Mouse (Mus musculus) thymus, adult 2 months (tissue): Measurements from ENCODE around the gene Pou2f2. TPM values are rescaled to one million over a fixed set of nuclear protein-coding genes. Genes with fewer than 3 reads are reported as not detected.

ENCODE experiments used
- DNase-seq: peaks from one replicate; pipeline ENCODE4 v3.0.0; 2021
- H3K27ac ChIP-seq: fragments of 200-500 bp; 2 replicates; pipeline ENCODE4 v1.5.1; 2012; ENCODE audit warnings: low read length, control low read depth; ENCODE audit not compliant: control insufficient read depth, insufficient read depth
- H3K27me3 ChIP-seq: fragments of 200-500 bp; 2 replicates; pipeline ENCODE4 v1.6.1; 2012; ENCODE audit warnings: mild to moderate bottlenecking, low read length, moderate library complexity, mixed read lengths; ENCODE audit not compliant: control insufficient read depth, insufficient read depth
- H3K36me3 ChIP-seq: fragments of 200-500 bp; 2 replicates; pipeline ENCODE4 v1.6.1; 2012; ENCODE audit warnings: mild to moderate bottlenecking, low read length, moderate library complexity; ENCODE audit not compliant: control insufficient read depth, insufficient read depth
- H3K4me1 ChIP-seq: fragments of 200-500 bp; replicated peaks from 2 replicates; pipeline ENCODE4 v1.6.1; 2012; ENCODE audit warnings: low read length; ENCODE audit not compliant: control insufficient read depth, insufficient read depth
- H3K4me3 ChIP-seq: fragments of 200-500 bp; 2 replicates; pipeline ENCODE4 v1.5.1; 2012; ENCODE audit warnings: mild to moderate bottlenecking, low read length, control low read depth, moderate library complexity; ENCODE audit not compliant: control insufficient read depth, insufficient read depth
- CTCF ChIP-seq: fragments of 200-500 bp; IDR thresholded peaks from 2 replicates; pipeline ENCODE4 v1.5.1; 2012; ENCODE audit warnings: mild to moderate bottlenecking, control low read depth, low read length, moderate library complexity, borderline replicate concordance; ENCODE audit not compliant: control insufficient read depth, poor library complexity, insufficient read depth; ENCODE audit errors: extremely low read depth
- POLR2A ChIP-seq: fragments of 200-500 bp; IDR thresholded peaks from 2 replicates; pipeline ENCODE4 v1.6.1; 2012; ENCODE audit warnings: mild to moderate bottlenecking, low read length, control low read depth, moderate library complexity; ENCODE audit not compliant: control insufficient read depth, poor library complexity, insufficient read depth; ENCODE audit errors: extremely low read depth
- WGBS: fragments of 180-500 bp; shearing (Covaris S2); methylation state at CpG from one replicate; pipeline ENCODE4 v1.1.7; 2018; 5-methylcytosine and 5-hydroxymethylcytosine counted together
- polyA plus RNA-seq: library from polyadenylated mRNA; depleted of rRNA; stranded (reverse); fragments of >200 nt; gene quantifications from 2 replicates; pipeline ENCODE4 v1.2.3, GENCODE M21; 2012

Gene Pou2f2
- polyA plus RNA-seq, 1 experiment: 5.6 TPM

DNA sequence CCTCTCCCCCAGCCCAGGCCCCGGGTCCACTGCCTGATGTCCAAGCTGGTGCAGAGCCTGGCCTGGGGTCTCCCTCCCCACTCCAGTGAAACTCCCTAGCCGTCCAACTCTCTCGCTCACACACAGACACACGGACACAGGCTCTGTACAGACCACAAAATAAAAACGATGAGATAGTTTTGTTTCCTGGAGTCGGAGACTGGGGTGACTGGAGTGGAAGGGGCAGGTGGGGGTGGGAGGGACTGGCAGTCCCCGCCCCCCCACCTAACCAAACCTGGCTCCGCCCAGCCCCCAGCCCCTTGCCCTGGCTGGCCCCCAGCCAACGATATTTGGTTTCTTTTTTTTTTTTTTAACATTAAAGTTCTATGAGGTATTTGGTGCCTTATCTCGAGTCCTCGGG is 90.6 kb downstream of the Pou2f2 start:
- 5% methylated on average over 11 of the region's 11 CpGs for WGBS
- Histone ChIP-seq H3K27me3 (no peaks in the 10 kb centered on the region), H3K27ac (no peak overlapping the region), H3K4me1 (peaks cover 19% of the 10 kb centered on the region), H3K4me3 (no peak overlapping the region), H3K36me3 (no peaks in the 10 kb centered on the region)
- TF ChIP-seq POLR2A: no peak
- no peak for TF ChIP-seq CTCF
- DNase-seq: no peak

DNA sequence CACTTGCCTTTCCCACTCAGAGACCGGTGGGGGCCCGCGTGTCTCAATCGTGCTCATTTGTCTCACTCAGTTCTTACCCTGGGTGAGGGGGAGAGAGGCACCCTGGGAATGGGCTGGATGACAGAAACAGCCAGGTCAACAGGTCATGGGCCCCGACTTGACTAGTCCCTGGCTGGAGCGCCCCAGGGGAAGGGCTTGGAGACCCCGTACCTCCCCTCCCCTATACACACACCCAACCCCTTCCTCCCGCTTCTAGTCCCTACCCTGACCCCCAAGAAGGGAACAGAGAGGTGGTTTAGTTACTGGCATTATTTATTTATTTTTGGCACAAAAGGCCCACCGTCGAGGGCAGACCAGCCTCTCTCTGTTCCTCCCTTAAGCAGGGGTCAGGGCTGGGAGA is 91.0 kb downstream of the Pou2f2 start:
- no peak for DNase-seq
- no peak for TF ChIP-seq CTCF
- no peak for TF ChIP-seq POLR2A
- WGBS: 14% methylated on average over 10 of the region's 10 CpGs
- Histone ChIP-seq H3K27me3 (no peaks in the 10 kb centered on the region), H3K27ac (no peak overlapping the region), H3K36me3 (peaks cover under 1% of the 10 kb centered on the region; the same call in 1 of the 2 replicates), H3K4me3 (no peak overlapping the region), H3K4me1 (peaks cover 19% of the 10 kb centered on the region)

DNA sequence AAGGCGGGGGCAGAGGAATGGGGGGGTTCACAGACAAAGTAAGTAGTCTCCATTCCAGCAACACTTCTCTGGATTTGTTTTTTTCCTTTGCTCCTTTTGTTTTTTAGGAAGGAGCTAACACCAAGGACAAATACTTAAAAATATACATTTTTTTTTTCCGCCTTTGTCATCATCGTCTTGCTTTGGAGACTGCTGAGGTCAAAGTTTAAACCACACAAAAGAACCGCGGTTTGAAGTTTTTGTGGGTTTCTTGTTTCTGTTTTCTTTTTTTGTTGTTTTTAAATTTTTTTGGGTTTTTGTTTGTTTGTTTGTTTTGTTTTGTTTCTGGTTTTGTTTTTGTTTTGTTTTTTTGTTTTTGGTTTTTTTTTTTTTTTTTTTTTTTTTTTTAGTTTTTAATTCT is 91.6 kb downstream of the Pou2f2 start:
- H3K27me3 ChIP-seq: no peaks in the 10 kb centered on the region
- no peak overlapping the region for H3K4me3 ChIP-seq
- DNase-seq: no peak
- 9% methylated on average over 5 of the region's 5 CpGs for WGBS
- no peak for TF ChIP-seq POLR2A
- TF ChIP-seq CTCF: no peak
- peaks cover 6% of the 10 kb centered on the region for H3K36me3 ChIP-seq
- H3K4me1 ChIP-seq: peaks cover 19% of the 10 kb centered on the region
- no peak overlapping the region for H3K27ac ChIP-seq

DNA sequence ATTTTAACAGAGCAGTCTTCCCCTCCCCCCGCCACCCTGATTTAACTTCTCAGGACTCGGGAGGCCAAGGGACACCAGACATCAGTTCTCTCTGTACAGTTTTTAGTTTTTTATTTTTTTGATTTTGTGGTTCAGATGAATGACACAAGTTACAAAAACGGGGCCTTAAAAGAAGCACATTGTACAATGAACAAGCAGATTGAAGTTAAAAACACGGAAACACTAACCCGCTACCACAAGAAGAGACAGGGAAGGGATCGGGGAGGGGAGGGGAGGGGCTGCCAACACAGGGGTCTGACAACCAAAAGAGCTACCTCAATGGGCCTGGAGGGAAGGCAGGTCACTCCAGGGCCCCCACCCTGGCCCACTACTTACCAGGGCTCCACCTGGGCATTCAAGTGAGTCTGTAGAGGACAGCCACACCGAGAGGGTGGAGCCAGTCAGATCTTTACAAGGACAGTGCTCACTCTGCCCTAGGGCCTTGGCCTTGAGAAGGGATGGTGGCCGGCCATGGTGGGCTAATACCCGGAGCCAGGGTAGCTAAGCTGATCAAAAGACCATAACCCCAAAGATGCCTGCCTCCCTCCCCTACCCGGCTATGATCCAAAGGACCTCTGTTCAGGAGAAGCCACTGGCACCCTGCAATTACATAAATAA is 92.1 kb downstream of the Pou2f2 start:
- H3K4me3 ChIP-seq: no peak overlapping the region
- H3K27me3 ChIP-seq: no peaks in the 10 kb centered on the region
- H3K36me3 ChIP-seq: peaks cover 10% of the 10 kb centered on the region
- peaks cover 19% of the 10 kb centered on the region for H3K4me1 ChIP-seq
- TF ChIP-seq CTCF (no peak), POLR2A (no peak)
- 33% methylated on average over 10 of the region's 10 CpGs for WGBS
- no peak for DNase-seq
- no peak overlapping the region for H3K27ac ChIP-seq

DNA sequence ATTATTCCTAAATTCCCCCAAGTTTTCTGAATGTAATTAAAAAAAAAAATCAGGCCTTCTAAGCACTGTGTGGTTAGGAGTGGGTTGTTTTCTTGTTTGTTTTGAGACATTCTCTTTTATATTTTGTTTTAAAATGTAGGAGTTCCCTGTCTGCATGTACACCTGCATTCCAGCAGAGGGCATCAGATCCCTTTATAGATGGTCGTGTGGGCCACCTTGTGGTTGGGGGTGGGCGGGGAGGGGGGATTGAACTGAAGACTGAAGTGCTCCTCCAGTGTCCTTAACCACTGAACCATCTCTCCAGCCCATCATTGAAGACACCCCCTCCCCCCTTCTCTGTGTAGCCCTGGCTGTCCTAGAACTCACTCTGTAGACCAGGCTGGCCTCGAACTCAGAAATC is 92.9 kb downstream of the Pou2f2 start:
- DNase-seq: no peak

DNA sequence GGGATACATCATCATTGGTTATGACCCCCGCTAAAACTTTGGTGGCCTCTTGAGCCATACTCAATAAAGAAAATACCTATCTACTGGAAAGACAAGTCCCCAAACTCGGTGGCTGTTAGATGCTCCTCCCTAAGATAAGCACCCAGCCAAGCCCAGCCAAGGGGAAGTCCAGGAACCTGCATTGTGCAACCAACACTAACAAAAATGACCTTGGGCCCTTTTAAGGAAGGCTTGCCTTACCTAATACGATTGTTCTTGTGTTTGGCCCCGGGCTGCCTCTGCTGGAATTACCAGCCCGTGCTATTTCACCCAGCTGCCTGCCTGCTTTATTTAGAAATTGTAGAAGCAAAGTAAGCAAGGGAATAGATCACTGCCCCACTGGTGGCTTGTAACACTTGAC is 94.9 kb downstream of the Pou2f2 start:
- no peaks in the 10 kb centered on the region for H3K27me3 ChIP-seq
- 93% methylated on average over 5 of the region's 5 CpGs for WGBS
- DNase-seq: no peak
- H3K27ac ChIP-seq: no peak overlapping the region
- TF ChIP-seq POLR2A (no peak), CTCF (no peak)
- H3K4me3 ChIP-seq: no peak overlapping the region
- peaks cover 37% of the 10 kb centered on the region for H3K36me3 ChIP-seq
- H3K4me1 ChIP-seq: peaks cover 19% of the 10 kb centered on the region

More for the DNA sequence above, 92.9 kb downstream of the Pou2f2 start:
- Histone ChIP-seq H3K4me1 (peaks cover 19% of the 10 kb centered on the region), H3K27ac (no peak overlapping the region), H3K36me3 (peaks cover 17% of the 10 kb centered on the region), H3K27me3 (no peaks in the 10 kb centered on the region), H3K4me3 (no peak overlapping the region)
- WGBS: 38% methylated on average over 3 of the region's 3 CpGs
- no peak for TF ChIP-seq POLR2A

DNA sequence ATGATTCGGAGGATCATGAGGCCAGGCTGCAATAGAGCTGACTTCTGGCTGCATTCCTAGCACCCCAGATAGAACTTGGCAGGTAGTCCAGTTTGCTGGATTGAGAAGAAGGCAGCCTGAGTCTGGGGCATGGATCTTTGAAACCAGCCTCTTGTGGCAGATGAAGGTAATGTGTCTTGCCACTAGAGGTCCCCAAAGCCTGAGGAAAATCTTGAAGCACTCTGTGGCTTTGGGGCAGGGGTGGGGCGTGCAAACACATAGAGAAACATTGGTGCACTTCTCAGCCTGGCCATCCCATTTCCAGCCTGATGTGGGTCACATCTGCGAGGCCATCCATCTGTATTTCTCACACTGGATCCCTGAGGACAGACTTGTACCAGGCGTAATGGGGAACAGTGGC is 97.0 kb downstream of the Pou2f2 start:
- WGBS: 68% methylated on average over 4 of the region's 4 CpGs
- no peak for TF ChIP-seq POLR2A
- TF ChIP-seq CTCF: 0 out of 2 replicates have a peak, but pooled peaks have one; percentile 33
- no peak overlapping the region for H3K27ac ChIP-seq
- H3K27me3 ChIP-seq: no peaks in the 10 kb centered on the region
- peaks cover 39% of the 10 kb centered on the region for H3K36me3 ChIP-seq
- H3K4me3 ChIP-seq: no peak overlapping the region
- H3K4me1 ChIP-seq: peaks cover 11% of the 10 kb centered on the region
- DNase-seq: peak; percentile 55
